24 mouse cellular contexts compared by ENCODE assay signal in the genomic region with DNA sequence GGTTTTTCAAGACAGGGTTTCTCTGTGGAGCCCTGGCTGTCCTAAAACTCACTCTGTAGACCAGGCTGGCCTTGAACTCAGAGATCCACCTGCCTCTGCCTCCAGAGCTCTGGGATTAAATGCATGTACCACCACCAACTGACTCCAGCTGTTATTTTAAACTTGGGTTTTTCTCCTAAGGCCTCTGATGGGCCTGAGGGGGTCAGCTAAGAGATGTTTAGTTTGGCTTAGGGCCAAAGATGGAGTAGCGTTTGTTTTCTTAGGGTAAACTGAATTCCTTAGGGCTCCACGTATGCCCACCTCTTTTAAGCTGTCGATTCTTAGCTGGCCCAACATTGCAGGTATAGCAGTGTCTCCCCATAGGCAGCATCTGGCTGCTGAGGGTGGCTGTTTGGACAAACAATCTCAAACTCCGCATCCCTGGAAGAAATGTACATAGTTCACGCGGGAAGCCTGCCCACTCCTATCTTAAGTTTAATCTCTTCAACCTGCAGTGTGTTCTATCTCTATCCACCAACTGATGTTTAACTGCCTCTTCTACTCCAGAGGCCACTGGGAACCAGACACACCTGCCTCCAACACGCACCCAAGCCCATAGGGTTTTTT. TPM values are rescaled to one million over a fixed set of nuclear protein-coding genes. Genes with fewer than 3 reads are reported as not detected.
A peak's percentile ranks its signal among the peaks of the same experiment; 100 is the strongest.
DNase-seq lines count a peak whose midpoint lies in the region; ATAC-seq and TF ChIP-seq lines count a peak whose summit lies in the region.
"Had no signal": no experiment of that assay in that cellular context is flagged by ENCODE, and none has a peak within 500 bp of the region (broad histone marks: within the 10 kb centered on the region; RNA-seq: fewer than 3 reads in every experiment).

No protein-coding gene starts in this region.

- TF ChIP-seq EP300 in lung, postnatal 0 days (IDR thresholded peaks at IDR 0.05): no peak
- no peak for TF ChIP-seq EP300 in stomach, postnatal 0 days (optimal IDR thresholded peaks at IDR 0.05)

- peaks cover 48% of the 10 kb centered on the region for H3K4me1 ChIP-seq in kidney, embryonic 15.5 days
- peaks cover 57% of the 10 kb centered on the region for H3K4me1 ChIP-seq in lung, embryonic 15.5 days
- H3K4me1 ChIP-seq in lung, adult 2 months (ENCODE audit: control insufficient read depth, insufficient read depth, low read length): peaks cover 7% of the 10 kb centered on the region
- H3K4me1 ChIP-seq in lung, postnatal 0 days (ENCODE audit: insufficient read depth, low read depth, low read length): no peaks in the 10 kb centered on the region; the same call in none of the 2 replicates
- H3K4me1 ChIP-seq in stomach, embryonic 15.5 days: peaks cover 19% of the 10 kb centered on the region; the same call in 1 of the 2 replicates
- H3K4me1 ChIP-seq in stomach, postnatal 0 days (replicated peaks; ENCODE audit: control insufficient read depth, insufficient read depth): peaks cover 6% of the 10 kb centered on the region; the same call in 1 of the 2 replicates

- no peak for TF ChIP-seq POLR2A in lung, adult 2 months (IDR thresholded peaks at IDR 0.05; ENCODE audit: borderline replicate concordance, extremely low read depth, low read depth, low read length)

- no peak overlapping the region for H3K4me3 ChIP-seq in kidney, embryonic 15.5 days (replicated peaks)
- H3K4me3 ChIP-seq in lung, embryonic 15.5 days: no peak overlapping the region
- no peak overlapping the region for H3K4me3 ChIP-seq in lung, adult 2 months (replicated peaks; ENCODE audit: extremely low read depth, low read depth, low read length)
- no peak overlapping the region for H3K4me3 ChIP-seq in lung, postnatal 0 days (ENCODE audit: low read depth, low read length)
- H3K4me3 ChIP-seq in stomach, embryonic 15.5 days (replicated peaks): no peak overlapping the region
- no peak overlapping the region for H3K4me3 ChIP-seq in stomach, postnatal 0 days (ENCODE audit: low read depth, low read length)
- H3K4me3 ChIP-seq: embryonic facial prominence, embryonic 13.5 days; embryonic facial prominence, embryonic 15.5 days; erythroblast, embryonic 14.5 days; forebrain, embryonic 10.5 days; forebrain, embryonic 12.5 days had no signal

- no peak overlapping the region for H3K4me2 ChIP-seq in kidney, embryonic 15.5 days
- no peak overlapping the region for H3K4me2 ChIP-seq in lung, embryonic 15.5 days
- H3K4me2 ChIP-seq in lung, postnatal 0 days (replicated peaks; ENCODE audit: low read depth, low read length): no peak overlapping the region
- H3K4me2 ChIP-seq in stomach, embryonic 15.5 days: no peak overlapping the region
- no peak overlapping the region for H3K4me2 ChIP-seq in stomach, postnatal 0 days (replicated peaks; ENCODE audit: low read depth)
- H3K4me2 ChIP-seq: embryonic facial prominence, embryonic 13.5 days; embryonic facial prominence, embryonic 15.5 days; forebrain, embryonic 12.5 days had no signal

- no peaks in the 10 kb centered on the region for H3K36me3 ChIP-seq in kidney, embryonic 15.5 days
- no peaks in the 10 kb centered on the region for H3K36me3 ChIP-seq in lung, embryonic 15.5 days
- H3K36me3 ChIP-seq in lung, postnatal 0 days (ENCODE audit: insufficient read depth, low read length): no peaks in the 10 kb centered on the region
- no peaks in the 10 kb centered on the region for H3K36me3 ChIP-seq in stomach, embryonic 15.5 days
- no peaks in the 10 kb centered on the region for H3K36me3 ChIP-seq in stomach, postnatal 0 days (ENCODE audit: control insufficient read depth, insufficient read depth, low read length)
- H3K36me3 ChIP-seq: embryonic facial prominence, embryonic 13.5 days; embryonic facial prominence, embryonic 15.5 days; forebrain, embryonic 10.5 days; forebrain, embryonic 12.5 days had no signal

- ATAC-seq in kidney, embryonic 15.5 days (replicated peaks; ENCODE audit: low FRiP score): no peak
- ATAC-seq in lung, embryonic 15.5 days (ENCODE audit: borderline replicate concordance, extremely low read depth, low FRiP score, low TSS enrichment): no peak
- ATAC-seq in lung, postnatal 0 days: no peak
- ATAC-seq in stomach, embryonic 15.5 days (ENCODE audit: insufficient read depth, low FRiP score, low read depth): no peak
- ATAC-seq in stomach, postnatal 0 days (ENCODE audit: low FRiP score, low TSS enrichment): no peak
- ATAC-seq: forebrain, embryonic 14.5 days had no signal

- no peak for DNase-seq in kidney, postnatal 25 days
- DNase-seq in lung, adult 2 months: no peak
- peak; percentile 47 for DNase-seq in lung, postnatal 0 days (ENCODE audit: low spot score)
- no peak for DNase-seq in lung, postnatal 10 days
- DNase-seq in stomach, postnatal 0 days (ENCODE audit: low spot score): no peak
- DNase-seq: adrenal gland, adult 2 months; adrenal gland, postnatal 10 days; adrenal gland, postnatal 25 days; cerebellum, adult 11 months; cerebellum, adult 18-20 months; cerebellum, adult 8-10 months; cerebellum, adult 9-11 months; cerebellum, postnatal 14 days; cerebellum, postnatal 36 days; embryo, embryonic 11 days had no signal

- H3K27me3 ChIP-seq in kidney, embryonic 15.5 days: no peaks in the 10 kb centered on the region
- no peaks in the 10 kb centered on the region for H3K27me3 ChIP-seq in lung, embryonic 15.5 days
- H3K27me3 ChIP-seq in lung, postnatal 0 days (replicated peaks; ENCODE audit: insufficient read depth, low read length): no peaks in the 10 kb centered on the region
- no peaks in the 10 kb centered on the region for H3K27me3 ChIP-seq in stomach, embryonic 15.5 days (replicated peaks)
- no peaks in the 10 kb centered on the region for H3K27me3 ChIP-seq in stomach, postnatal 0 days (ENCODE audit: control insufficient read depth, insufficient read depth, low read length)
- H3K27me3 ChIP-seq: embryonic facial prominence, embryonic 13.5 days; embryonic facial prominence, embryonic 15.5 days had no signal

- no peak for TF ChIP-seq CTCF in lung, adult 2 months (IDR thresholded peaks at IDR 0.05; ENCODE audit: insufficient read depth, low read length)
- no peak for TF ChIP-seq CTCF in lung, postnatal 0 days (IDR thresholded peaks at IDR 0.05)
- no peak for TF ChIP-seq CTCF in stomach, postnatal 0 days (IDR thresholded peaks at IDR 0.05; ENCODE audit: low read depth)

- no peak overlapping the region for H3K9ac ChIP-seq in kidney, embryonic 15.5 days
- H3K9ac ChIP-seq in lung, embryonic 15.5 days: no peak overlapping the region
- no peak overlapping the region for H3K9ac ChIP-seq in lung, postnatal 0 days (replicated peaks; ENCODE audit: low read depth)
- H3K9ac ChIP-seq in stomach, embryonic 15.5 days: no peak overlapping the region
- no peak overlapping the region for H3K9ac ChIP-seq in stomach, postnatal 0 days (ENCODE audit: low read length)
- H3K9ac ChIP-seq: embryonic facial prominence, embryonic 13.5 days; embryonic facial prominence, embryonic 15.5 days; forebrain, embryonic 12.5 days had no signal

- H3K9me3 ChIP-seq in kidney, embryonic 15.5 days (replicated peaks): 0 out of 2 replicates have a peak, but pooled peaks cover 2% of the 10 kb centered on the region
- H3K9me3 ChIP-seq in lung, embryonic 15.5 days: no peaks in the 10 kb centered on the region
- H3K9me3 ChIP-seq in lung, postnatal 0 days (ENCODE audit: low read length): no peaks in the 10 kb centered on the region
- H3K9me3 ChIP-seq in stomach, embryonic 15.5 days: no peaks in the 10 kb centered on the region
- no peaks in the 10 kb centered on the region for H3K9me3 ChIP-seq in stomach, postnatal 0 days (ENCODE audit: control insufficient read depth, low read length)
- H3K9me3 ChIP-seq: embryonic facial prominence, embryonic 13.5 days; embryonic facial prominence, embryonic 15.5 days; forebrain, embryonic 10.5 days; forebrain, embryonic 12.5 days had no signal

- WGBS in kidney, embryonic 15.5 days: 48% methylated on average over 7 of the region's 7 CpGs
- WGBS in lung, embryonic 15.5 days: 33% methylated on average over 7 of the region's 7 CpGs
- WGBS in lung, adult 2 months: 36% methylated on average over 7 of the region's 7 CpGs
- 17% methylated on average over 7 of the region's 7 CpGs for WGBS in lung, postnatal 0 days
- WGBS in stomach, embryonic 15.5 days: 39% methylated on average over 7 of the region's 7 CpGs
- 28% methylated on average over 7 of the region's 7 CpGs for WGBS in stomach, postnatal 0 days

- 0 out of 2 replicates have a peak overlapping the region, but pooled peaks have one; percentile 14 for H3K27ac ChIP-seq in kidney, embryonic 15.5 days
- H3K27ac ChIP-seq in lung, embryonic 15.5 days: peak overlapping the region; percentile 74
- no peak overlapping the region for H3K27ac ChIP-seq in lung, postnatal 0 days (ENCODE audit: low read length)
- peak overlapping the region; percentile 16; the same call in 1 of the 2 replicates for H3K27ac ChIP-seq in stomach, embryonic 15.5 days
- H3K27ac ChIP-seq in stomach, postnatal 0 days (replicated peaks): no peak overlapping the region
- H3K27ac ChIP-seq: embryonic facial prominence, embryonic 13.5 days; embryonic facial prominence, embryonic 15.5 days; forebrain, embryonic 10.5 days; forebrain, embryonic 12.5 days had no signal

RNA-seq across cellular contexts. Expression of a gene that starts 7.4 kb away (rescaled TPM):
- polyA plus RNA-seq in kidney, embryonic 15.5 days (2015; fragmentation: Nextera tagmentation; extraction: Ambion mirVana): 49.1 and 54.9 TPM in 2 replicates
- 57.5 and 58.9 TPM in 2 replicates for polyA plus RNA-seq in lung, embryonic 15.5 days (2015; fragmentation: Nextera tagmentation; extraction: Ambion mirVana)
- polyA plus RNA-seq in lung, adult 2 months (2012; rRNA removed): 105 and 123 TPM in 2 replicates
- polyA plus RNA-seq in lung, postnatal 0 days (2015; fragmentation: Nextera tagmentation; extraction: Ambion mirVana): 30.9 and 33.2 TPM in 2 replicates
- polyA plus RNA-seq in stomach, embryonic 15.5 days (2015; fragmentation: Nextera tagmentation; extraction: Ambion mirVana): 35.5 and 41.4 TPM in 2 replicates
- 12.1 and 13.9 TPM in 2 replicates for polyA plus RNA-seq in stomach, postnatal 0 days (2015; fragmentation: Nextera tagmentation; extraction: Ambion mirVana)

RNA-seq across cellular contexts. Expression of a gene that starts 9.1 kb away (rescaled TPM):
- 14.2 and 16.0 TPM in 2 replicates for polyA plus RNA-seq in kidney, embryonic 15.5 days (2015; fragmentation: Nextera tagmentation; extraction: Ambion mirVana)
- polyA plus RNA-seq in lung, embryonic 15.5 days (2015; fragmentation: Nextera tagmentation; extraction: Ambion mirVana): 12.0 and 13.0 TPM in 2 replicates
- polyA plus RNA-seq in lung, adult 2 months (2012; rRNA removed): 22.5 and 24.1 TPM in 2 replicates
- 8.2 TPM in 2 replicates for polyA plus RNA-seq in lung, postnatal 0 days (2015; fragmentation: Nextera tagmentation; extraction: Ambion mirVana)
- 13.0 and 14.5 TPM in 2 replicates for polyA plus RNA-seq in stomach, embryonic 15.5 days (2015; fragmentation: Nextera tagmentation; extraction: Ambion mirVana)
- polyA plus RNA-seq in stomach, postnatal 0 days (2015; fragmentation: Nextera tagmentation; extraction: Ambion mirVana): 6.5 and 7.2 TPM in 2 replicates

RNA-seq across cellular contexts. Expression of a gene that starts 28.3 kb away (rescaled TPM):
- 77.9 and 87.5 TPM in 2 replicates for polyA plus RNA-seq in kidney, embryonic 15.5 days (2015; fragmentation: Nextera tagmentation; extraction: Ambion mirVana)
- polyA plus RNA-seq in lung, embryonic 15.5 days (2015; fragmentation: Nextera tagmentation; extraction: Ambion mirVana): 95.9 and 96.3 TPM in 2 replicates
- polyA plus RNA-seq in lung, adult 2 months (2012; rRNA removed): 52.6 and 55.2 TPM in 2 replicates
- 45.8 and 50.1 TPM in 2 replicates for polyA plus RNA-seq in lung, postnatal 0 days (2015; fragmentation: Nextera tagmentation; extraction: Ambion mirVana)
- 73.2 and 73.4 TPM in 2 replicates for polyA plus RNA-seq in stomach, embryonic 15.5 days (2015; fragmentation: Nextera tagmentation; extraction: Ambion mirVana)
- 46.4 and 47.9 TPM in 2 replicates for polyA plus RNA-seq in stomach, postnatal 0 days (2015; fragmentation: Nextera tagmentation; extraction: Ambion mirVana)

RNA-seq across cellular contexts. Expression of a gene that starts 35.0 kb away (rescaled TPM):
- 141 and 158 TPM in 2 replicates for polyA plus RNA-seq in kidney, embryonic 15.5 days (2015; fragmentation: Nextera tagmentation; extraction: Ambion mirVana)
- 145 and 155 TPM in 2 replicates for polyA plus RNA-seq in lung, embryonic 15.5 days (2015; fragmentation: Nextera tagmentation; extraction: Ambion mirVana)
- polyA plus RNA-seq in lung, adult 2 months (2012; rRNA removed): 107 and 136 TPM in 2 replicates
- polyA plus RNA-seq in lung, postnatal 0 days (2015; fragmentation: Nextera tagmentation; extraction: Ambion mirVana): 30.9 and 32.7 TPM in 2 replicates
- 113 and 122 TPM in 2 replicates for polyA plus RNA-seq in stomach, embryonic 15.5 days (2015; fragmentation: Nextera tagmentation; extraction: Ambion mirVana)
- polyA plus RNA-seq in stomach, postnatal 0 days (2015; fragmentation: Nextera tagmentation; extraction: Ambion mirVana): 29.3 and 31.6 TPM in 2 replicates

RNA-seq across cellular contexts. Expression of a gene that starts 48.1 kb away (rescaled TPM):
- polyA plus RNA-seq in kidney, embryonic 15.5 days (2015; fragmentation: Nextera tagmentation; extraction: Ambion mirVana): 5.9 and 7.3 TPM in 2 replicates
- polyA plus RNA-seq in lung, embryonic 15.5 days (2015; fragmentation: Nextera tagmentation; extraction: Ambion mirVana): 5.3 and 5.8 TPM in 2 replicates
- polyA plus RNA-seq in lung, adult 2 months (2012; rRNA removed): 7.0 and 7.1 TPM in 2 replicates
- polyA plus RNA-seq in lung, postnatal 0 days (2015; fragmentation: Nextera tagmentation; extraction: Ambion mirVana): 4.7 and 7.2 TPM in 2 replicates
- 7.8 and 8.7 TPM in 2 replicates for polyA plus RNA-seq in stomach, embryonic 15.5 days (2015; fragmentation: Nextera tagmentation; extraction: Ambion mirVana)
- 11.0 and 11.4 TPM in 2 replicates for polyA plus RNA-seq in stomach, postnatal 0 days (2015; fragmentation: Nextera tagmentation; extraction: Ambion mirVana)

Comparison
In these comparisons a context has a peak if more than half of its experiments do, and no peak if none do; other contexts are left out.
1. H3K27ac ChIP-seq: peak in kidney, embryonic 15.5 days (single experiment), lung, embryonic 15.5 days (single experiment) and stomach, embryonic 15.5 days (single experiment); none in lung, postnatal 0 days (single experiment) and stomach, postnatal 0 days (single experiment).